Mouse (Mus musculus): ENCODE results near the gene Fbxo21. TPM values are rescaled to one million over a fixed set of nuclear protein-coding genes. Genes with fewer than 3 reads are reported as not detected.

Gene Fbxo21
- polyA plus RNA-seq, 2 experiments: 9.5 to 10.0 TPM

DNA sequence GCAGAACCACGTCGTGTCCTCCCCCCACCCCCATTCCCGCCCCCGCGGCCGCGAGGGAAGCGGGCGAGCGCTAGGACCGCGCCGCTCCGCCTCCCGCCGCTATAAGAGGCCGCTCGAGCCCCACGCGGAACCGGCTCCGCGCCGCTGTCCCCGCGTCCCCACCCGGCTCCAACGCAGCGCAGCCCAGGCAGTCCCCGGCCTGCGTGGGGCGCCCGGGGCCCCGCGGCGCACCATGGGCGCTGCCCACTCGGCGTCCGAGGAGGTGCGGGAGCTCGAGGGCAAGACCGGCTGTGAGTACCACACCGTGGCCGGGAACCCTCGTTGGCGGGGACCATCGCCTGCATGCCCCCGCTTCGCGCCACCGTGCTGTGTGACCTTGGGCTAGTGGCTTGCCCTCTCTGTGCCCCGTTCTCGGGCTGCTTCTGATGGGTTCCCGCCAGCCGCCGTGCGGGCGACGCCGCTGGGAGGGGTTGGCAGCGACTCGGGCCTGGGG, 51.2 kb downstream of the Fbxo21 start, which contains the start of gene Tesc:
Gene Tesc, plus strand, starts transcription at position 46 of the 493 bp plus-strand sequence.
- Histone ChIP-seq H3K9ac (replicated peaks) (no peak within 1 kb of the TSS), H3K27ac (no peak within 1 kb of the TSS), H3K4me1 (replicated peaks; ENCODE audit: control insufficient read depth in 2 of 2, insufficient read depth in 2 of 2, low read length in 1 of 2) (no peaks in the 10 kb centered on the region), H3K27me3 (ENCODE audit: control insufficient read depth, insufficient read depth, low read length) (peaks cover 42% of the 10 kb centered on the region), H3K9me3 (ENCODE audit: control insufficient read depth, low read length) (no peaks in the 10 kb centered on the region), H3K4me2 (ENCODE audit: low read depth) (peak within 1 kb of the TSS; percentile 63), H3K36me3 (replicated peaks; ENCODE audit: control insufficient read depth, insufficient read depth, low read depth) (no peaks in the 10 kb centered on the region), H3K4me3 (ENCODE audit: insufficient read depth in 1 of 2, low read depth in 2 of 2, low read length in 2 of 2) (peak within 1 kb of the TSS; percentile 13 to 48; a peak in 3 of 4 replicates)
- DNase-seq (ENCODE audit: low read depth in 3 of 3, low spot score in 3 of 3): no peak
- ATAC-seq (ENCODE audit: insufficient read depth): no peak
- TF ChIP-seq EP300 (IDR thresholded peaks at IDR 0.05; ENCODE audit: low read depth) (no peak), CTCF (IDR thresholded peaks at IDR 0.05; ENCODE audit: low read depth) (no peak)
- WGBS (ENCODE audit: insufficient replicate concordance): 2% methylated on average over 56 of the region's 63 CpGs

GRCm38 (mm10) chr5:118028191-118029034, 51.9 kb downstream of the Fbxo21 start:
- Histone ChIP-seq H3K4me1 (replicated peaks; ENCODE audit: control insufficient read depth in 2 of 2, insufficient read depth in 2 of 2, low read length in 1 of 2) (no peaks in the 10 kb centered on the region), H3K9me3 (ENCODE audit: control insufficient read depth, low read length) (no peaks in the 10 kb centered on the region), H3K27me3 (ENCODE audit: control insufficient read depth, insufficient read depth, low read length) (peaks cover 42% of the 10 kb centered on the region), H3K27ac (no peak overlapping the region), H3K4me3 (ENCODE audit: insufficient read depth in 1 of 2, low read depth in 2 of 2, low read length in 2 of 2) (peak overlapping the region; percentile 23 to 48), H3K36me3 (replicated peaks; ENCODE audit: control insufficient read depth, insufficient read depth, low read depth) (no peaks in the 10 kb centered on the region), H3K4me2 (ENCODE audit: low read depth) (peak overlapping the region; percentile 63), H3K9ac (replicated peaks) (no peak overlapping the region)
- no peak for DNase-seq (ENCODE audit: low read depth in 3 of 3, low spot score in 3 of 3)
- ATAC-seq (ENCODE audit: insufficient read depth): no peak
- TF ChIP-seq CTCF (IDR thresholded peaks at IDR 0.05; ENCODE audit: low read depth) (no peak), EP300 (IDR thresholded peaks at IDR 0.05; ENCODE audit: low read depth) (no peak)
- 2% methylated on average over 75 of the region's 79 CpGs for WGBS (ENCODE audit: insufficient replicate concordance)

GRCm38 (mm10) chr5:118029035-118029408, 52.5 kb downstream of the Fbxo21 start:
- TF ChIP-seq EP300 (IDR thresholded peaks at IDR 0.05; ENCODE audit: low read depth) (no peak), CTCF (IDR thresholded peaks at IDR 0.05; ENCODE audit: low read depth) (no peak)
- H3K4me1 ChIP-seq (replicated peaks; ENCODE audit: control insufficient read depth in 2 of 2, insufficient read depth in 2 of 2, low read length in 1 of 2): no peaks in the 10 kb centered on the region
- DNase-seq (ENCODE audit: low read depth in 3 of 3, low spot score in 3 of 3) (no peak), ATAC-seq (ENCODE audit: insufficient read depth) (no peak)
- H3K27ac ChIP-seq: no peak overlapping the region
- H3K36me3 ChIP-seq (replicated peaks; ENCODE audit: control insufficient read depth, insufficient read depth, low read depth): no peaks in the 10 kb centered on the region
- peak overlapping the region; percentile 23 to 48 for H3K4me3 ChIP-seq (ENCODE audit: insufficient read depth in 1 of 2, low read depth in 2 of 2, low read length in 2 of 2)
- no peaks in the 10 kb centered on the region for H3K9me3 ChIP-seq (ENCODE audit: control insufficient read depth, low read length)
- peak overlapping the region; percentile 63 for H3K4me2 ChIP-seq (ENCODE audit: low read depth)
- H3K9ac ChIP-seq (replicated peaks): no peak overlapping the region
- peaks cover 42% of the 10 kb centered on the region for H3K27me3 ChIP-seq (ENCODE audit: control insufficient read depth, insufficient read depth, low read length)
- WGBS (ENCODE audit: insufficient replicate concordance): 4% methylated on average over 12 of the region's 12 CpGs

- H3K4me1 ChIP-seq (replicated peaks; ENCODE audit: control insufficient read depth in 2 of 2, insufficient read depth in 2 of 2, low read length in 1 of 2): no peaks in the 10 kb centered on the region
- H3K36me3 ChIP-seq (replicated peaks; ENCODE audit: control insufficient read depth, insufficient read depth, low read depth): no peaks in the 10 kb centered on the region
- no peak overlapping the region for H3K9ac ChIP-seq (replicated peaks)
- 1% methylated on average over 10 of the region's 10 CpGs for WGBS (ENCODE audit: insufficient replicate concordance)
- TF ChIP-seq CTCF (IDR thresholded peaks at IDR 0.05; ENCODE audit: low read depth) (no peak), EP300 (IDR thresholded peaks at IDR 0.05; ENCODE audit: low read depth) (no peak)
- ATAC-seq (ENCODE audit: insufficient read depth): no peak
- peaks cover 42% of the 10 kb centered on the region for H3K27me3 ChIP-seq (ENCODE audit: control insufficient read depth, insufficient read depth, low read length)
- H3K9me3 ChIP-seq (ENCODE audit: control insufficient read depth, low read length): no peaks in the 10 kb centered on the region
- H3K27ac ChIP-seq: no peak overlapping the region
- H3K4me3 ChIP-seq (ENCODE audit: insufficient read depth in 1 of 2, low read depth in 2 of 2, low read length in 2 of 2): peak overlapping the region; percentile 23 to 48; a peak in 3 of 4 replicates
- H3K4me2 ChIP-seq (ENCODE audit: low read depth): peak overlapping the region; percentile 63
- no peak for DNase-seq (ENCODE audit: low read depth in 3 of 3, low spot score in 3 of 3)
Observed at GRCm38 (mm10) chr5:118029420-118029819, 52.9 kb downstream of the Fbxo21 start.

DNA sequence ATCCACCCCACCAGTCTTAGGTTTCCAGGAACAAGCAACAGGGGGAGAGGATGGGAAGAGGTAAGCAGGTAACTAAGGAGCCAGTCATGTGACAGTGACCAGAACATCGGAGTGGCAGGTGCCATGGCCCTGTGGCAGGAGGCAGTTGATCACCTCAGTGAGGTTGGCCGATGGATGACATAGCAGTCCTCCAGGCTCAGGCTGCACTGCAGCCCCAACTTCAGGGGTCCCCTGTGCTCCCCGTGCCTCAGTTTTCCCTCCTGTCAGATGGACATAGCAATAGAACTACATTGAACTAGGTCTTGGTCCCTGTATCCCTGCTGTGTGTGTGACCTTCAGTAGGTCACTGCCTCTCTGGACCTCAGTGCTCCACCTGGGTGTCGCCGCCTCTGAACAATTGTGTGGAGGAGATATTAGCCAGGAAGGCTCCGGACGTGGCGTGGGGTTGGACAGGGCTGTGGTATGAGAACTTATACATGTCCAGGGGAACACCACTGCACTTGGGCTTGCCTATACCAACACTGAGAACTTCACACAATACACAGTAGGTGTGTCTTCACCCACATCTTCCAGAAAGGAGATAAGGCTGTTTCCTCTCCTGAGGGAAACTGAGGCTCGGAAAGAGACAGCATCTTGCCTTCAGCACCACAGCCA, 53.6 kb downstream of the Fbxo21 start:
- no peak overlapping the region for H3K27ac ChIP-seq
- H3K4me2 ChIP-seq (ENCODE audit: low read depth): no peak overlapping the region
- no peaks in the 10 kb centered on the region for H3K4me1 ChIP-seq (replicated peaks; ENCODE audit: control insufficient read depth in 2 of 2, insufficient read depth in 2 of 2, low read length in 1 of 2)
- H3K4me3 ChIP-seq (ENCODE audit: insufficient read depth in 1 of 2, low read depth in 2 of 2, low read length in 2 of 2): no peak overlapping the region
- H3K27me3 ChIP-seq (ENCODE audit: control insufficient read depth, insufficient read depth, low read length): peaks cover 42% of the 10 kb centered on the region
- no peaks in the 10 kb centered on the region for H3K36me3 ChIP-seq (replicated peaks; ENCODE audit: control insufficient read depth, insufficient read depth, low read depth)
- ATAC-seq (ENCODE audit: insufficient read depth) (no peak), DNase-seq (ENCODE audit: low read depth in 3 of 3, low spot score in 3 of 3) (no peak)
- H3K9me3 ChIP-seq (ENCODE audit: control insufficient read depth, low read length): no peaks in the 10 kb centered on the region
- TF ChIP-seq CTCF (IDR thresholded peaks at IDR 0.05; ENCODE audit: low read depth) (no peak), EP300 (IDR thresholded peaks at IDR 0.05; ENCODE audit: low read depth) (no peak)
- no peak overlapping the region for H3K9ac ChIP-seq (replicated peaks)
- WGBS (ENCODE audit: insufficient replicate concordance): 68% methylated on average over 9 of the region's 9 CpGs
